Mouse (Mus musculus): ENCODE data around the gene Man2b1. TPM values are rescaled to one million over a fixed set of nuclear protein-coding genes. Genes with fewer than 3 reads are reported as not detected.

Man2b1 gene
- polyA plus RNA-seq (2015; fragmentation: Nextera tagmentation; extraction: Ambion mirVana) = 80.9 and 87.5 TPM in 2 replicates

GRCm38 (mm10) chr8:85083108-85083813 is at the start of gene Man2b1:
Gene Man2b1 (plus strand): TSS chr8:85083270.
- peak; percentile 59 for TF ChIP-seq CTCF (IDR thresholded peaks at IDR 0.05; ENCODE audit: low read depth)
- no peaks in the 10 kb centered on the region for H3K27me3 ChIP-seq (replicated peaks; ENCODE audit: control insufficient read depth, insufficient read depth, low read length)
- WGBS = under 1% methylated on average over 30 of the region's 30 CpGs
- H3K36me3 ChIP-seq (ENCODE audit: control insufficient read depth, insufficient read depth) = peaks cover 33% of the 10 kb centered on the region
- peak within 1 kb of the TSS; percentile 83 for H3K9ac ChIP-seq (ENCODE audit: low read depth, low read length)
- H3K27ac ChIP-seq (ENCODE audit: low read depth, low read length) = peak within 1 kb of the TSS; percentile 83
- peak; percentile 87 for ATAC-seq
- H3K9me3 ChIP-seq (ENCODE audit: control insufficient read depth) = no peaks in the 10 kb centered on the region
- H3K4me2 ChIP-seq (replicated peaks; ENCODE audit: low read depth) = peak within 1 kb of the TSS; percentile 87
- peaks cover 7% of the 10 kb centered on the region for H3K4me1 ChIP-seq (replicated peaks; ENCODE audit: control insufficient read depth, insufficient read depth, low read length)
- H3K4me3 ChIP-seq (ENCODE audit: low read depth, low read length) = peak within 1 kb of the TSS; percentile 86

GRCm38 (mm10) chr8:85033867-85034266 is 49.2 kb upstream of the Man2b1 start:
- Histone ChIP-seq H3K4me1 (replicated peaks; ENCODE audit: control insufficient read depth, insufficient read depth, low read length) (peaks cover 5% of the 10 kb centered on the region; the same call in 1 of the 2 replicates), H3K27me3 (replicated peaks; ENCODE audit: control insufficient read depth, insufficient read depth, low read length) (no peaks in the 10 kb centered on the region), H3K4me3 (ENCODE audit: low read depth, low read length) (no peak overlapping the region), H3K4me2 (replicated peaks; ENCODE audit: low read depth) (no peak overlapping the region), H3K27ac (ENCODE audit: low read depth, low read length) (no peak overlapping the region), H3K9ac (ENCODE audit: low read depth, low read length) (no peak overlapping the region), H3K9me3 (ENCODE audit: control insufficient read depth) (no peaks in the 10 kb centered on the region), H3K36me3 (ENCODE audit: control insufficient read depth, insufficient read depth) (peaks cover 21% of the 10 kb centered on the region)
- TF ChIP-seq CTCF (IDR thresholded peaks at IDR 0.05; ENCODE audit: low read depth) = no peak
- WGBS = 48% methylated on average over 1 of the region's 1 CpGs
- no peak for ATAC-seq

GRCm38 (mm10) chr8:85034764-85035163 is 48.3 kb upstream of the Man2b1 start:
- under 1% methylated on average over 13 of the region's 13 CpGs for WGBS
- no peak for TF ChIP-seq CTCF (IDR thresholded peaks at IDR 0.05; ENCODE audit: low read depth)
- H3K36me3 ChIP-seq (ENCODE audit: control insufficient read depth, insufficient read depth) = peaks cover 19% of the 10 kb centered on the region
- peaks cover 5% of the 10 kb centered on the region; the same call in 1 of the 2 replicates for H3K4me1 ChIP-seq (replicated peaks; ENCODE audit: control insufficient read depth, insufficient read depth, low read length)
- peak overlapping the region; percentile 94 for H3K4me2 ChIP-seq (replicated peaks; ENCODE audit: low read depth)
- ATAC-seq = no peak
- H3K27ac ChIP-seq (ENCODE audit: low read depth, low read length) = peak overlapping the region; percentile 17; the same call in 1 of the 2 replicates
- H3K4me3 ChIP-seq (ENCODE audit: low read depth, low read length) = peak overlapping the region; percentile 88
- H3K9me3 ChIP-seq (ENCODE audit: control insufficient read depth) = no peaks in the 10 kb centered on the region
- H3K9ac ChIP-seq (ENCODE audit: low read depth, low read length) = 0 out of 2 replicates have a peak overlapping the region, but pooled peaks have one; percentile 32
- no peaks in the 10 kb centered on the region for H3K27me3 ChIP-seq (replicated peaks; ENCODE audit: control insufficient read depth, insufficient read depth, low read length)

DNA sequence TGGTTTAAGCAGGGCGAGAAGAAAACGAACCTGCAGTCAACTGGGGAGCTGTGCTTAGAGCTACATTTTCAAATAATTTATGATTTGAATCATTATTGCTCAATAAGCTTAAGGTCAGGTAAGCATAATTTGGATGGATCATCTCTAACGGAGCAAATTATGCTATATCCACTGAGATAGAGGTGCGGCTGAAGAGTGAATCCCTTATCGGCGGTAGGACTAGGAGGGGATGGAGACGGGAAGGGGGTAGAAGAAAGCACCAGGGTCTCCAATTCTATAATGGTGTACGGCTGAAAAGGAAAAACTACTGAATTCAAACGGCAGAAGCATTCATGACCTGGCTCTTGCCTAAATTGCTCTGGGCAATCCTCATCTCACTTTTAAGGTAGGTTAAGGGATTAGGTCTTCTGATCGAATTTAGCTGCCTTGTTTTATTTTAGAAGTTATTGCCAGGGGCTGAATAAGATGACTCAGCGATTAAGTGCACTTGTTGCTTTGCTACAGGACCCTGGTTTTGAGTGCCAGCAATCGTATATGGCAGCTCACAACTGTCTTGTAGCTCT is 47.8 kb upstream of the Man2b1 start:
- Histone ChIP-seq H3K9ac (ENCODE audit: low read depth, low read length) (peak overlapping the region; percentile 89), H3K4me2 (replicated peaks; ENCODE audit: low read depth) (peak overlapping the region; percentile 94), H3K9me3 (ENCODE audit: control insufficient read depth) (no peaks in the 10 kb centered on the region), H3K36me3 (ENCODE audit: control insufficient read depth, insufficient read depth) (peaks cover 14% of the 10 kb centered on the region), H3K4me3 (ENCODE audit: low read depth, low read length) (peak overlapping the region; percentile 88), H3K27me3 (replicated peaks; ENCODE audit: control insufficient read depth, insufficient read depth, low read length) (no peaks in the 10 kb centered on the region), H3K27ac (ENCODE audit: low read depth, low read length) (peak overlapping the region; percentile 96), H3K4me1 (replicated peaks; ENCODE audit: control insufficient read depth, insufficient read depth, low read length) (peaks cover 5% of the 10 kb centered on the region; the same call in 1 of the 2 replicates)
- no peak for TF ChIP-seq CTCF (IDR thresholded peaks at IDR 0.05; ENCODE audit: low read depth)
- ATAC-seq = no peak
- WGBS = 2% methylated on average over 12 of the region's 12 CpGs

DNA sequence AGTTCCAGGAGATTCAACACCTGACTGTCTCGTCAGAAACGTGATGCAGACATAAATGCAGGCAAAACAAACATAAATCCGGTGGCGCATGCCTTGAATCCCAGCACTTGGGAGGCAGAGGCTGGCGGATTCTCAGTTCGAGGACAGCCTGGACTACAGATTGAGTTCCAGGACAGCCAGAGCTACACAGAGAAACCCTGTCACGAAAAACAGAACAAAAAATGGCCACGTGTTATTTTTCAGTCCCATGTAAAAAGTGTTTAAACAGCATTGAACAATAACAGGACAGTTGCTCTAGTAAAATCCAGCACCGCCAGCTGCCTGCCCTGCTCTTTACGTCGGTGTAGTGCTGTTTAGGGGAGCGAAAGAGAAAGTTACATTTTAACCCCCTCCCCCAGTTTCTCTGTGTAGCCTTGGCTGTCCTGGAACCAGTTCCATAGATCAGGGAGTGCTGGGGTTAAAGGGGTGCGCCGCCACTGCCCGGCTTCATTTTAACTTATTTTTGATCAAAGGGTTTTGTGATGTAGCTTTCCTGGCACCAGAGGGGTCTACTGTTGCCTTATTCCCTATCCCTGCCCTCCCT is 47.3 kb upstream of the Man2b1 start:
- WGBS = under 1% methylated on average over 15 of the region's 15 CpGs
- H3K36me3 ChIP-seq (ENCODE audit: control insufficient read depth, insufficient read depth) = peaks cover 14% of the 10 kb centered on the region
- peaks cover 5% of the 10 kb centered on the region; the same call in 1 of the 2 replicates for H3K4me1 ChIP-seq (replicated peaks; ENCODE audit: control insufficient read depth, insufficient read depth, low read length)
- H3K27ac ChIP-seq (ENCODE audit: low read depth, low read length) = peak overlapping the region; percentile 96
- peak overlapping the region; percentile 89 for H3K9ac ChIP-seq (ENCODE audit: low read depth, low read length)
- 0 out of 2 replicates have a peak, but pooled peaks have one; percentile 3 for ATAC-seq
- peak overlapping the region; percentile 94 for H3K4me2 ChIP-seq (replicated peaks; ENCODE audit: low read depth)
- no peak for TF ChIP-seq CTCF (IDR thresholded peaks at IDR 0.05; ENCODE audit: low read depth)
- H3K4me3 ChIP-seq (ENCODE audit: low read depth, low read length) = peak overlapping the region; percentile 88
- no peaks in the 10 kb centered on the region for H3K27me3 ChIP-seq (replicated peaks; ENCODE audit: control insufficient read depth, insufficient read depth, low read length)
- no peaks in the 10 kb centered on the region for H3K9me3 ChIP-seq (ENCODE audit: control insufficient read depth)

GRCm38 (mm10) chr8:85036381-85036717 is 46.7 kb upstream of the Man2b1 start:
- H3K9me3 ChIP-seq (ENCODE audit: control insufficient read depth) = no peaks in the 10 kb centered on the region
- H3K27me3 ChIP-seq (replicated peaks; ENCODE audit: control insufficient read depth, insufficient read depth, low read length) = no peaks in the 10 kb centered on the region
- H3K4me3 ChIP-seq (ENCODE audit: low read depth, low read length) = peak overlapping the region; percentile 88
- WGBS = 0% methylated on average over 9 of the region's 9 CpGs
- peak overlapping the region; percentile 94 for H3K4me2 ChIP-seq (replicated peaks; ENCODE audit: low read depth)
- TF ChIP-seq CTCF (IDR thresholded peaks at IDR 0.05; ENCODE audit: low read depth) = no peak
- H3K27ac ChIP-seq (ENCODE audit: low read depth, low read length) = peak overlapping the region; percentile 96
- ATAC-seq = peak; percentile 3; the same call in 1 of the 2 replicates
- H3K36me3 ChIP-seq (ENCODE audit: control insufficient read depth, insufficient read depth) = peaks cover 19% of the 10 kb centered on the region
- peaks cover 5% of the 10 kb centered on the region; the same call in 1 of the 2 replicates for H3K4me1 ChIP-seq (replicated peaks; ENCODE audit: control insufficient read depth, insufficient read depth, low read length)
- H3K9ac ChIP-seq (ENCODE audit: low read depth, low read length) = peak overlapping the region; percentile 89

Measured in intestine, postnatal 0 days (tissue).